Comparison of ENCODE assay signal across 26 mouse cellular contexts in the genomic region with DNA sequence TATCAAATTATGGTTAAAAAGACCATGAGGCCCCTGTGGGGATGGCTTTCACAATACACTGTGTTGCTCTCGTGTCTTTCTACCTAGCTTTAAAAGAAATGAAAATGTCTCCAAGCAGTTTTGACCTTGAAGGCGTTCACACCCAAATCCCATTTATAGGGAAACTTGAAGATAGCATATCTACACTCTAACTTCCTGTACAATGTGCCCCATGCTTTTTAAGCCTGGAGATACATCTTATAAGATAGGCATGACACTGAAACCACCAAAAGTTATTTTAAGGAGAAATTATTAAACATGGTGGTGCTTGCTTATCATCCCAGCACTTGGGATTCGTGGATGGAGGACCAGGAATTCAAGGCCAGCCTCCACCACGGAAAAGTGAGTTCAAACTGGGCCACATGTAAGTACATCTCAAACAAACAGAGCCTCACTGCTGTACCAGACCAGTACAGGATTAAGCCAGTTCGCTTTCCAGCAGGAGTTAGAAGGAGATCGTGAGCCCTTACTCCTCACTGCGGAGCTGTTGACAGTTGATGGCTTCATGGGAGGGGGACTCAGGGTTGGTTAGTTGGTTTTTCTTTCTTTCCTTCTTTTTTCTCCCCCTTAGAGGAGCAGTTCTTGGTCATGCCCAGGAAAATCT. TPM values are rescaled to one million over a fixed set of nuclear protein-coding genes. Genes with fewer than 3 reads are reported as not detected.
DNase-seq lines count a peak whose midpoint lies in the region; ATAC-seq and TF ChIP-seq lines count a peak whose summit lies in the region.
"Had no signal": no experiment of that assay in that cellular context is flagged by ENCODE, and none has a peak within 500 bp of the region (broad histone marks: within the 10 kb centered on the region; RNA-seq: fewer than 3 reads in every experiment).

No protein-coding gene starts in this region.

- H3K9me3 ChIP-seq in lung, embryonic 14.5 days (ENCODE audit: low read depth, low read length): no peaks in the 10 kb centered on the region
- no peaks in the 10 kb centered on the region for H3K9me3 ChIP-seq in MEL (replicated peaks; ENCODE audit: insufficient read depth, low read length)
- H3K9me3 ChIP-seq: embryonic facial prominence, embryonic 10.5 days; embryonic facial prominence, embryonic 12.5 days; forebrain, embryonic 13.5 days; forebrain, embryonic 15.5 days; G1E had no signal

- peak overlapping the region; percentile 57; the same call in 1 of the 2 replicates for H3K4me2 ChIP-seq in lung, embryonic 14.5 days
- H3K4me2 ChIP-seq: forebrain, embryonic 13.5 days; forebrain, embryonic 15.5 days had no signal

- peak; percentile 49 to 74; a peak in 3 of 4 replicates for TF ChIP-seq EP300 in MEL (IDR thresholded peaks at IDR 0.05; ENCODE audit: low read depth in 1 of 2, low read length in 2 of 2)

- H3K27ac ChIP-seq in gastrocnemius, adult 2 months: no peak overlapping the region
- no peak overlapping the region for H3K27ac ChIP-seq in lung, embryonic 14.5 days (ENCODE audit: low read depth)
- no peak overlapping the region for H3K27ac ChIP-seq in MEL (ENCODE audit: control insufficient read depth, low read depth, low read length)
- H3K27ac ChIP-seq: embryonic facial prominence, embryonic 12.5 days; forebrain, embryonic 13.5 days; forebrain, embryonic 15.5 days had no signal

- no peak for TF ChIP-seq RAD21 in MEL (IDR thresholded peaks at IDR 0.05; ENCODE audit: low read depth, low read length)

- 50% methylated on average over 7 of the region's 7 CpGs for WGBS in lung, embryonic 14.5 days

- H3K36me3 ChIP-seq in lung, embryonic 14.5 days (ENCODE audit: insufficient read depth): no peaks in the 10 kb centered on the region
- peaks cover 0 to 10% of the 10 kb centered on the region in 2 experiments; a peak in 2 of 4 replicates for H3K36me3 ChIP-seq in MEL (ENCODE audit: control insufficient read depth in 1 of 2, insufficient read depth in 2 of 2, low read length in 2 of 2)
- H3K36me3 ChIP-seq: embryonic facial prominence, embryonic 10.5 days; embryonic facial prominence, embryonic 12.5 days; forebrain, embryonic 15.5 days had no signal

- intact Hi-C loops in gastrocnemius, adult 2 months (cut with DNase I): no loop called here

- H3K9ac ChIP-seq in lung, embryonic 14.5 days: no peak overlapping the region
- H3K9ac ChIP-seq in MEL (ENCODE audit: control insufficient read depth, low read depth, low read length, poor library complexity, severe bottlenecking): no peak overlapping the region
- H3K9ac ChIP-seq: embryonic facial prominence, embryonic 12.5 days; forebrain, embryonic 13.5 days; forebrain, embryonic 15.5 days; forebrain, postnatal 0 days had no signal

- H3K79me2 ChIP-seq in MEL (ENCODE audit: control insufficient read depth, insufficient read depth, low read length, poor library complexity): no peaks in the 10 kb centered on the region

- no peak overlapping the region for H3K4me3 ChIP-seq in gastrocnemius, adult 2 months
- H3K4me3 ChIP-seq in lung, embryonic 14.5 days (ENCODE audit: low read depth, low read length): no peak overlapping the region
- no peak overlapping the region for H3K4me3 ChIP-seq in MEL (ENCODE audit: control insufficient read depth in 1 of 2, insufficient read depth in 1 of 2, low read depth in 2 of 2, low read length in 2 of 2)
- H3K4me3 ChIP-seq: forebrain, embryonic 13.5 days; forebrain, embryonic 15.5 days had no signal

- TF ChIP-seq CTCF in gastrocnemius, adult 2 months (IDR thresholded peaks at IDR 0.05): no peak
- TF ChIP-seq CTCF in lung, embryonic 14.5 days (IDR thresholded peaks at IDR 0.05; ENCODE audit: low read depth): no peak
- no peak for TF ChIP-seq CTCF in MEL (IDR thresholded peaks at IDR 0.05 in 2 of 3, conservative IDR thresholded peaks at IDR 0.05 in 1 of 3; ENCODE audit: control insufficient read depth in 1 of 3, insufficient read depth in 1 of 3, low read depth in 2 of 3, low read length in 3 of 3, poor library complexity in 1 of 3, severe bottlenecking in 1 of 3)

- no peak for TF ChIP-seq POLR2A in MEL (IDR thresholded peaks at IDR 0.05; ENCODE audit: control insufficient read depth in 1 of 2, insufficient read depth in 1 of 2, low read depth in 1 of 2, low read length in 2 of 2, poor library complexity in 1 of 2)

- H3K27me3 ChIP-seq in lung, embryonic 14.5 days (ENCODE audit: insufficient read depth, low read length): no peaks in the 10 kb centered on the region
- no peaks in the 10 kb centered on the region for H3K27me3 ChIP-seq in MEL (ENCODE audit: control insufficient read depth in 1 of 2, insufficient read depth in 2 of 2, low read length in 2 of 2)
- H3K27me3 ChIP-seq: CH12.LX; embryonic facial prominence, embryonic 12.5 days; forebrain, embryonic 15.5 days had no signal

- H3K4me1 ChIP-seq in lung, embryonic 14.5 days (ENCODE audit: insufficient read depth): no peaks in the 10 kb centered on the region
- H3K4me1 ChIP-seq in MEL (ENCODE audit: control insufficient read depth in 1 of 2, insufficient read depth in 2 of 2, low read length in 2 of 2): peaks cover 5 to 14% of the 10 kb centered on the region in 2 experiments; a peak in 3 of 4 replicates

- peak; percentile 1 for DNase-seq in gastrocnemius, adult 2 months
- DNase-seq in gastrocnemius, postnatal 10 days: no peak
- DNase-seq in lung, embryonic 14.5 days: no peak
- DNase-seq in lung, postnatal 36 days: no peak
- DNase-seq in ES-CJ7 (ENCODE audit: low read depth, low spot score) (peak; percentile 69), MEL (ENCODE audit: low read depth, low spot score) (peak; percentile 19)
- no peak for DNase-seq in urinary bladder, postnatal 36 days (ENCODE audit: low spot score in 2 of 2)
- no peak for DNase-seq in left cerebral cortex, adult 11 months (ENCODE audit: low spot score)
- DNase-seq: adrenal gland, adult 8-10 months; adrenal gland, postnatal 14 days; adrenal gland, postnatal 36 days; B cell, adult 2 months; cerebellum, adult 11-12 months; cerebellum, adult 2 months; cerebellum, adult 9-10 months; cerebellum, postnatal 10 days; cerebellum, postnatal 25 days; forebrain, postnatal 0 days had no signal

- no peak for ATAC-seq in lung, embryonic 14.5 days (ENCODE audit: insufficient read depth)
- ATAC-seq: activated CD4-positive, CD25-positive, alpha-beta regulatory T cell, adult 4 months; CD4-positive, CD25-positive, alpha-beta regulatory T cell, adult 4 months; forebrain, embryonic 13.5 days; forebrain, embryonic 15.5 days; forebrain, postnatal 0 days had no signal

TF ChIP-seq in MEL, 35 proteins besides CTCF, POLR2A, EP300 and RAD21 (continues in another document):
- TF ChIP-seq POLR2AphosphoS5 (IDR thresholded peaks at IDR 0.05; ENCODE audit: borderline replicate concordance, low read depth, low read length) (no peak), MYC (IDR thresholded peaks at IDR 0.05; ENCODE audit: low read depth, low read length) (0 out of 2 replicates have a peak, but pooled peaks have one; percentile 35), TBP (IDR thresholded peaks at IDR 0.05; ENCODE audit: low read depth, low read length) (no peak), TCF12 (IDR thresholded peaks at IDR 0.05; ENCODE audit: low read depth, low read length) (no peak), UBTF (IDR thresholded peaks at IDR 0.05; ENCODE audit: borderline replicate concordance, insufficient read depth, low read depth, low read length) (no peak), NRF1 (IDR thresholded peaks at IDR 0.05; ENCODE audit: insufficient read depth, low read depth, low read length, poor library complexity, severe bottlenecking) (no peak), SMC3 (IDR thresholded peaks at IDR 0.05; ENCODE audit: low read depth, low read length) (no peak), SIN3A (IDR thresholded peaks at IDR 0.05; ENCODE audit: low read length) (0 out of 2 replicates have a peak, but pooled peaks have one; percentile 24), USF1 (IDR thresholded peaks at IDR 0.05; ENCODE audit: low read depth, low read length) (no peak), BHLHE40 (IDR thresholded peaks at IDR 0.05; ENCODE audit: borderline replicate concordance, low read depth, low read length) (no peak), MXI1 (IDR thresholded peaks at IDR 0.05; ENCODE audit: low read depth, low read length) (peak; percentile 37; the same call in 1 of the 2 replicates), MYB (IDR thresholded peaks at IDR 0.05; ENCODE audit: low read depth, low read length) (no peak), CHD1 (IDR thresholded peaks at IDR 0.05; ENCODE audit: low read depth, low read length) (no peak), ZMIZ1 (IDR thresholded peaks at IDR 0.05; ENCODE audit: low read depth, low read length) (no peak), MAFK (IDR thresholded peaks at IDR 0.05; ENCODE audit: borderline replicate concordance, low read depth, low read length) (no peak), CHD2 (IDR thresholded peaks at IDR 0.05; ENCODE audit: low read length) (no peak)

RNA-seq across cellular contexts. Expression of gene Mansc4, which starts 1.3 kb away (rescaled TPM):
- total RNA-seq in gastrocnemius, adult 2 months (2021): not detected
- not detected for total RNA-seq in gastrocnemius, postnatal 10 days (2021)
- 7.3 and 7.5 TPM in 2 replicates for polyA plus RNA-seq in lung, embryonic 14.5 days (2014; fragmentation: Nextera tagmentation; extraction: Ambion mirVana)
- not detected in 2 replicates for total RNA-seq in MEL (2012; rRNA removed)
- polyA plus RNA-seq in MEL (2012; ENCODE audit: insufficient read depth in 1 of 2, insufficient read length in 2 of 2, low read depth in 1 of 2, low replicate concordance in 2 of 2, missing spikeins in 1 of 2): under 1 TPM in 1 of 2 experiments, not detected in 1; 0.21 TPM
- total RNA-seq: CH12.LX, G1E had no signal
- polyA plus RNA-seq: G1E had no signal

RNA-seq across cellular contexts. Expression of gene Klhl42, which starts 5.7 kb away (rescaled TPM):
- 1 to 10 TPM; 1.7 to 2.2 TPM for total RNA-seq in gastrocnemius, adult 2 months (2021)
- total RNA-seq in gastrocnemius, postnatal 10 days (2021): 1 to 10 TPM; 5.4 to 7.5 TPM
- 14.2 and 14.6 TPM in 2 replicates for polyA plus RNA-seq in lung, embryonic 14.5 days (2014; fragmentation: Nextera tagmentation; extraction: Ambion mirVana)
- 7.3 and 10.9 TPM in 2 replicates for total RNA-seq in MEL (2012; rRNA removed)
- polyA plus RNA-seq in MEL (2012; ENCODE audit: insufficient read depth in 1 of 2, insufficient read length in 2 of 2, low read depth in 1 of 2, low replicate concordance in 2 of 2, missing spikeins in 1 of 2): 1 to 10 TPM in 1 of 2 experiments, not detected in 1; 8.2 TPM

RNA-seq across cellular contexts. Expression of gene Mrps35, which starts 43.0 kb away (rescaled TPM):
- total RNA-seq in gastrocnemius, adult 2 months (2021): 10 to 100 TPM; 37.4 to 52.4 TPM
- 10 to 100 TPM; 68.4 to 70.7 TPM for total RNA-seq in gastrocnemius, postnatal 10 days (2021)
- polyA plus RNA-seq in lung, embryonic 14.5 days (2014; fragmentation: Nextera tagmentation; extraction: Ambion mirVana): 106 and 121 TPM in 2 replicates
- 97.0 and 99.0 TPM in 2 replicates for total RNA-seq in MEL (2012; rRNA removed)
- polyA plus RNA-seq in MEL (2012; ENCODE audit: insufficient read depth in 1 of 2, insufficient read length in 2 of 2, low read depth in 1 of 2, low replicate concordance in 2 of 2, missing spikeins in 1 of 2): 100 to 1,000 TPM in 1 of 2 experiments, not detected in 1; 148 TPM

RNA-seq across cellular contexts. Expression of gene Rep15, which starts 53.1 kb away (rescaled TPM):
- under 1 TPM; 0.59 to 0.66 TPM for total RNA-seq in gastrocnemius, adult 2 months (2021)
- total RNA-seq in gastrocnemius, postnatal 10 days (2021): under 1 TPM; 0.66 to 0.77 TPM
- 1.1 TPM in 2 replicates for polyA plus RNA-seq in lung, embryonic 14.5 days (2014; fragmentation: Nextera tagmentation; extraction: Ambion mirVana)
- total RNA-seq in MEL (2012; rRNA removed): 0.31 and 0.36 TPM in 2 replicates
- under 1 TPM in 1 of 2 experiments, not detected in 1; 0.43 TPM for polyA plus RNA-seq in MEL (2012; ENCODE audit: insufficient read depth in 1 of 2, insufficient read length in 2 of 2, low read depth in 1 of 2, low replicate concordance in 2 of 2, missing spikeins in 1 of 2)
- polyA plus RNA-seq: G1E had no signal

Comparison
In these comparisons a context has a peak if more than half of its experiments do, and no peak if none do; other contexts are left out.
1. DNase-seq: peak in gastrocnemius, adult 2 months (single experiment), ES-CJ7 (single experiment) and MEL (single experiment); none in gastrocnemius, postnatal 10 days (single experiment), lung, embryonic 14.5 days (single experiment), lung, postnatal 36 days (single experiment), urinary bladder, postnatal 36 days (0 of 2) and left cerebral cortex, adult 11 months (single experiment).